In genomic region chr5:21189460-21189859, GRCm38 (mm10) we compare ENCODE assay signal across 23 mouse cellular contexts. TPM values are rescaled to one million over a fixed set of nuclear protein-coding genes. Genes with fewer than 3 reads are reported as not detected.
DNase-seq lines count a peak whose midpoint lies in the region; ATAC-seq and TF ChIP-seq lines count a peak whose summit lies in the region.
"Had no signal": no experiment of that assay in that cellular context is flagged by ENCODE, and none has a peak within 500 bp of the region (broad histone marks: within the 10 kb centered on the region; RNA-seq: fewer than 3 reads in every experiment).

No protein-coding gene starts in this region.

- intact Hi-C loops in left cerebral cortex, postnatal 10 days (cut with DNase I) = loop anchor here (10.0 kb wide), 1 partner anchor 135 kb away; the partner anchor contains the start of gene Ptpn12

- ATAC-seq in megakaryocyte, adult 5-6 weeks (ENCODE audit: poor library complexity, severe bottlenecking) = no peak
- ATAC-seq: activated CD4-positive, CD25-positive, alpha-beta regulatory T cell, adult 4 months; forebrain, embryonic 15.5 days; Patski had no signal

- H3K4me3 ChIP-seq in megakaryocyte, embryonic 14.5 days (replicated peaks) = peak overlapping the region; percentile 62
- no peak overlapping the region for H3K4me3 ChIP-seq in lung, adult 2 months (replicated peaks; ENCODE audit: extremely low read depth, low read depth, low read length)
- H3K4me3 ChIP-seq: embryonic facial prominence, embryonic 15.5 days; erythroblast, embryonic 14.5 days; forebrain, embryonic 10.5 days; forebrain, embryonic 15.5 days; heart, embryonic 13.5 days; hindbrain, embryonic 15.5 days had no signal

- 52% methylated on average over 3 of the region's 3 CpGs for WGBS in lung, adult 2 months

- no peak for TF ChIP-seq CTCF in lung, adult 2 months (IDR thresholded peaks at IDR 0.05; ENCODE audit: insufficient read depth, low read length)

- H3K36me3 ChIP-seq in megakaryocyte, embryonic 14.5 days (replicated peaks; ENCODE audit: low read length) = peaks cover 38% of the 10 kb centered on the region
- H3K36me3 ChIP-seq: embryonic facial prominence, embryonic 15.5 days; forebrain, embryonic 10.5 days; heart, embryonic 13.5 days had no signal

- DNase-seq in lung, adult 2 months = peak; percentile 23
- DNase-seq in lung, postnatal 36 days = peak; percentile 59
- no peak for DNase-seq in gastrocnemius, adult 18-20 months (ENCODE audit: low spot score)
- DNase-seq in left cerebral cortex, postnatal 10 days (ENCODE audit: extremely low spot score in 1 of 2, low spot score in 2 of 2) = no peak
- DNase-seq in thymus, postnatal 36 days = no peak
- DNase-seq: adrenal gland, postnatal 25 days; cerebellum, adult 8-10 months; cerebellum, postnatal 14 days; embryo, embryonic 11 days; gastrocnemius, postnatal 10 days; heart, adult 11 months; heart, postnatal 36 days had no signal

- peaks cover 84% of the 10 kb centered on the region for H3K4me1 ChIP-seq in megakaryocyte, embryonic 14.5 days
- H3K4me1 ChIP-seq in lung, adult 2 months (ENCODE audit: control insufficient read depth, insufficient read depth, low read length) = peaks cover 7% of the 10 kb centered on the region

- TF ChIP-seq POLR2A in lung, adult 2 months (IDR thresholded peaks at IDR 0.05; ENCODE audit: borderline replicate concordance, extremely low read depth, low read depth, low read length) = no peak

- no peaks in the 10 kb centered on the region for H3K27me3 ChIP-seq in megakaryocyte, embryonic 14.5 days (replicated peaks)
- H3K27me3 ChIP-seq: CH12.LX; embryonic facial prominence, embryonic 15.5 days; forebrain, embryonic 15.5 days; hindbrain, embryonic 15.5 days; Patski had no signal

- H3K9me3 ChIP-seq in megakaryocyte, embryonic 14.5 days = peaks cover 17% of the 10 kb centered on the region
- H3K9me3 ChIP-seq: embryonic facial prominence, embryonic 15.5 days; hindbrain, embryonic 15.5 days had no signal

RNA-seq across cellular contexts. Expression of gene Gsap, which starts 3.4 kb away (rescaled TPM):
- 14.9 and 19.2 TPM in 2 replicates for polyA plus RNA-seq in megakaryocyte, embryonic 14.5 days (2012; ENCODE audit: insufficient read depth, low replicate concordance)
- total RNA-seq in megakaryocyte, adult 5-6 weeks (2015) = 38.0 and 40.0 TPM in 2 replicates
- total RNA-seq in megakaryocyte, adult 5-6 weeks (2017) = 41.5 and 45.3 TPM in 2 replicates
- polyA plus RNA-seq in lung, adult 2 months (2012; rRNA removed) = 18.4 and 25.7 TPM in 2 replicates
- total RNA-seq in gastrocnemius, adult 18-20 months (2021) = 1 to 10 TPM in 1 of 2 experiments, under 1 TPM in 1; 0.74 to 1.1 TPM
- 1 to 10 TPM; 4.7 to 5.1 TPM for total RNA-seq in left cerebral cortex, postnatal 10 days (2021)

Comparison
In these comparisons a context has a peak if more than half of its experiments do, and no peak if none do; other contexts are left out.
1. DNase-seq: peak in lung, adult 2 months (single experiment) and lung, postnatal 36 days (single experiment); none in gastrocnemius, adult 18-20 months (single experiment), left cerebral cortex, postnatal 10 days (0 of 2) and thymus, postnatal 36 days (0 of 2).
2. RNA of gene Gsap, which starts 3.4 kb away (total RNA-seq): 38.0 to 45.3 TPM in megakaryocyte, adult 5-6 weeks; 4.7 to 5.1 TPM in left cerebral cortex, postnatal 10 days and 0.74 to 1.1 TPM in gastrocnemius, adult 18-20 months; every median in the first group is over 4 times any median in the second.